Mouse (Mus musculus) forebrain, embryonic 11.5 days (tissue): ENCODE data around the gene Zbed5. TPM values are rescaled to one million over a fixed set of nuclear protein-coding genes. Genes with fewer than 3 reads are reported as not detected.
"Not testable (repeated sequence)": the region's sequence is repeated elsewhere in the genome, so short reads cannot be mapped to it uniquely, and the experiment has no call there.

Source experiments
- ATAC-seq: fragments of 200-750 bp; cut with Nextera tagmentation; replicated peaks from 2 replicates; pipeline ENCODE4 v1.8.0; 2017; ENCODE audit warnings: moderate TSS enrichment; ENCODE audit not compliant: low FRiP score
- DNase-seq: peaks from one replicate; pipeline ENCODE4 v3.0.0-alpha.2; 2017; ENCODE audit warnings: low spot score
- H3K27ac ChIP-seq: fragments of 300-500 bp; sonication (generic); 2 replicates; pipeline ENCODE4 v1.5.1; 2014; ENCODE audit warnings: low read depth, low read length
- H3K27me3 ChIP-seq: fragments of 300-500 bp; sonication (generic); 2 replicates; pipeline ENCODE4 v1.6.1; 2014; ENCODE audit warnings: mild to moderate bottlenecking, low read length, mixed read lengths; ENCODE audit not compliant: control insufficient read depth, insufficient read depth
- H3K36me3 ChIP-seq: fragments of 300-500 bp; sonication (generic); 2 replicates; pipeline ENCODE4 v1.6.1; 2014; ENCODE audit warnings: mild to moderate bottlenecking, low read length, moderate library complexity, mixed read lengths; ENCODE audit not compliant: control insufficient read depth, insufficient read depth
- H3K4me1 ChIP-seq: fragments of 300-500 bp; sonication (generic); replicated peaks from 2 replicates; pipeline ENCODE4 v1.6.1; 2014; ENCODE audit warnings: low read length, mixed read lengths; ENCODE audit not compliant: control insufficient read depth, insufficient read depth
- H3K4me2 ChIP-seq: fragments of 300-500 bp; sonication (generic); 2 replicates; pipeline ENCODE4 v1.6.1; 2014; ENCODE audit warnings: low read depth, mild to moderate bottlenecking, low read length, moderate library complexity, mixed read lengths; ENCODE audit not compliant: severe bottlenecking
- H3K4me3 ChIP-seq: fragments of 300-500 bp; sonication (generic); 2 replicates; pipeline ENCODE4 v1.5.1; 2014; ENCODE audit warnings: low read depth, low read length
- H3K9ac ChIP-seq: fragments of 300-500 bp; sonication (generic); 2 replicates; pipeline ENCODE4 v1.6.1; 2014; ENCODE audit warnings: low read length
- H3K9me3 ChIP-seq: fragments of 300-500 bp; sonication (generic); 2 replicates; pipeline ENCODE4 v1.6.1; 2016; ENCODE audit warnings: low read length, mixed read lengths; ENCODE audit not compliant: control insufficient read depth
- WGBS: fragments of 180-500 bp; shearing (Covaris S2); extraction: QIAGEN DNeasy Blood & Tissue Kit; methylation state at CpG from one replicate; pipeline ENCODE4 v1.1.7; 2014; 5-methylcytosine and 5-hydroxymethylcytosine counted together
- polyA plus RNA-seq: library from polyadenylated mRNA; unstranded; fragments of >200 nt; fragmentation: Nextera tagmentation; extraction: Ambion mirVana; gene quantifications from 2 replicates; pipeline ENCODE4 v1.2.1, GENCODE M21; 2014

Zbed5 gene
- polyA plus RNA-seq, 1 experiment from 2014 or later = 6.0 TPM

DNA sequence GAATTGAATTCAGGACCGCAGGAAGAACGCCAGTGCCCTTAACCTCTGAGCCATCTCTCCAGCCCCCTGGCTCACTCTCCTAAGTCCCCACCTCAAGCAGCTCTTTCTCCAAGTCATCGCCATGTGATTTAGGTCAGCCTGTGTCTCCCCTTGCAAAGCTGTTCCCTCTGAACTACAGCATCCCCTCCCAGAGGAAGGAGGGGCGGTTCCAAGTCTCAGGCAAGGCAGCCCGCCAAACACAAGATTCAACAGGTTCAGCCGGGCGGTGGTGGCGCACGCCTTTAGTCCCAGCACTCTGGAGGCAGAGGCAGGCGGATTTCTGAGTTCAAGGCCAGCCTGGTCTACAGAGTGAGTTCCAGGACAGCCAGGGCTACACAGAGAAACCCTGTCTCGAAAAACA, 20.0 kb downstream of the Zbed5 start:
- DNase-seq, H3K9me3 ChIP-seq, H3K27me3 ChIP-seq, H3K9ac ChIP-seq, H3K27ac ChIP-seq, H3K4me2 ChIP-seq, H3K4me3 ChIP-seq, ATAC-seq, H3K4me1 ChIP-seq, H3K36me3 ChIP-seq: not testable (repeated sequence)
- 85% methylated on average over 11 of the region's 11 CpGs for WGBS

DNA sequence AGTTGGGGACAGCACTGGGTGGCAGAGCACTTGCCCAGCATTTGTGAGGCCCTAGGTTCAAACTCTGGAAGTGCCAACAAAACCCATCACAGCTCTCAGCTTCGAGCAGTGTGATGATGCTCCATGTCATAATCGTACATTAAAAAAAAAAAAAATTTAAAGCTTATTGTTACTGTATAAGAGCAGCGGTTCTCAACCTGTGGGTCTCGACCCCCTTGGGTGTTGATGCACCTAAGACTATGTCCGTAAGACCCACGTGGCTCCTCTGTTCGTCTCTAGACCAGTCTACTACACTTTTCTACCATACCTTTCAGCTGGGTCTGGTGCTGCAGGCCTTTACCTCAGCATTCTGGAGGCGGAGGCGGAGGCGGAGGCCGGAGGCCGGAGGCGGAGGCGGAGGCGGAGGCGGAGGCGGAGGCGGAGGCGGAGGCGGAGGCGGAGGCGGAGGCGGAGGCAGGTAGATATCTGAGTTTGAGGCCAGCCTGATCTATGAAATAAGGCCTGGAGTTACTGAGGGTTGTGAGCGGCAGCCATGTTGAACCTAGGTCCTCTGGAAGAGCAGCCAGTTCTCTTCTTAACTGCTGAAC, 22.6 kb downstream of the Zbed5 start:
- no peak for ATAC-seq
- no peak overlapping the region for H3K9ac ChIP-seq
- H3K36me3 ChIP-seq = no peaks in the 10 kb centered on the region
- no peaks in the 10 kb centered on the region for H3K27me3 ChIP-seq
- H3K9me3 ChIP-seq = no peaks in the 10 kb centered on the region
- no peaks in the 10 kb centered on the region for H3K4me1 ChIP-seq
- no peak overlapping the region for H3K27ac ChIP-seq
- no peak overlapping the region for H3K4me2 ChIP-seq
- no peak overlapping the region for H3K4me3 ChIP-seq
- no peak for DNase-seq
- WGBS = 92% methylated on average over 24 of the region's 24 CpGs

DNA sequence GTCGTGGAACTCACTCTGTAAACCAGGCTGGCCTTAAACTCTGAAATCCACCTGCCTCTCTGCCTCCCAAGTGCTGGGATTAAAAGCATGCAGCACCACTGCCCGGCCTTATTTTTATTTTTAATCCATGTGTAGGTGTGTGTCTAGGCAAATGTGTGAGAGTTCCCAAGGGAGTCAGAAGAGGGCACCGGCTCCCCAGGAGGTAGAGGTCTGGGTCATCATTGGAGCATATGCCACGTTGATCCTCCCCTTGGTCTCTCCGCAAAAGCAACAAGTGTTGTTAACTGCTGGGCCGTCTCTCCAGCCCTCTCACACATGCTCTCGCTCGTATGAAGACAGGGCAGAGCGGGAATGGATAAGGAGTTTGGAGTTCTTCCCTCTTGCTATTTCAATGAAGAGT, 23.2 kb downstream of the Zbed5 start:
- H3K27ac ChIP-seq = no peak overlapping the region
- 88% methylated on average over 9 of the region's 9 CpGs for whole genome bisulfite sequencing
- no peaks in the 10 kb centered on the region for H3K27me3 ChIP-seq
- no peaks in the 10 kb centered on the region for H3K9me3 ChIP-seq
- ATAC-seq = no peak
- no peak overlapping the region for H3K4me2 ChIP-seq
- no peak overlapping the region for H3K9ac ChIP-seq
- H3K36me3 ChIP-seq = no peaks in the 10 kb centered on the region
- H3K4me1 ChIP-seq = no peaks in the 10 kb centered on the region
- no peak for DNase-seq
- H3K4me3 ChIP-seq = no peak overlapping the region

DNA sequence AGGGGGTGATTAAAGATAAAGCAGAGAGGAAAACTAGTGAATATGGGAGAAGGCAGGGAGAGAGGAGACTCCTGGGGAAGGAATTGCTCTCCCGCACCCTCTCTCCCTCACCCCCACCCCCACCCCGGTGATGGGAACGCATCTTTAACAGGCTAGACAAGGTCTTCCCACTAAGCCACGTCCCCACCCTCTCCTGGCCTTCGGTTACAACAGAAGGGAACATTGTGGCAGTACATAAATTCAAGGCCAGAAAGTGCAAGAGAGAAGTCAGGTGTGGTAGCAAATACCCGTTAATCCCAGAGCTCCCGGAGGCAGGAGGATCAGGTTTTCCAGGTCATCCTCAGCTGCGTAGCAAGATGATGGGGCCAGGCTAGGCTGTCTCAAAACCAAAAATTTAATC, 23.8 kb downstream of the Zbed5 start:
- WGBS = 73% methylated on average over 8 of the region's 8 CpGs

DNA sequence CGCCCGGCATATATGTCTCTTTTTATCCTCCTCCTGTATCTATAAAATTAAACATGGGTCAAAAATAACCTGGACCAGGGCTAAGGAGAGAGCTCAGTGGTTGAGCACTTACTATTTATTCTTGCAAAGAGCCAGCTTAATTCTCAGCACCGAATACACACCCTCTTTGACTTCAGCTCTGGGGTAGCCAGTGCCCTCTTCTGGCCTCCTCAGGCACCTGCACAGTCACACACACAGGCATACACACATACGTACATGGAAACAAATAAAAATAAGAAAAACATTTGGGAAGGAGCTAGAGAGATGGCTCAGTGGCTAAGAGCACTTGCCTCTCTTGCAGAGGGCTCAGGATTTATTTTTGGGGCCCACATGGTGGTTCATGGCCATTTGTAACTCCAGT, 26.4 kb downstream of the Zbed5 start:
- no peak overlapping the region for H3K4me2 ChIP-seq

More for the DNA sequence above, 23.8 kb downstream of the Zbed5 start:
- Histone ChIP-seq H3K27me3 (no peaks in the 10 kb centered on the region), H3K9me3 (no peaks in the 10 kb centered on the region), H3K4me3 (no peak overlapping the region), H3K36me3 (no peaks in the 10 kb centered on the region), H3K9ac (no peak overlapping the region), H3K27ac (no peak overlapping the region), H3K4me2 (no peak overlapping the region), H3K4me1 (no peaks in the 10 kb centered on the region)
- DNase-seq (no peak), ATAC-seq (no peak)

DNA sequence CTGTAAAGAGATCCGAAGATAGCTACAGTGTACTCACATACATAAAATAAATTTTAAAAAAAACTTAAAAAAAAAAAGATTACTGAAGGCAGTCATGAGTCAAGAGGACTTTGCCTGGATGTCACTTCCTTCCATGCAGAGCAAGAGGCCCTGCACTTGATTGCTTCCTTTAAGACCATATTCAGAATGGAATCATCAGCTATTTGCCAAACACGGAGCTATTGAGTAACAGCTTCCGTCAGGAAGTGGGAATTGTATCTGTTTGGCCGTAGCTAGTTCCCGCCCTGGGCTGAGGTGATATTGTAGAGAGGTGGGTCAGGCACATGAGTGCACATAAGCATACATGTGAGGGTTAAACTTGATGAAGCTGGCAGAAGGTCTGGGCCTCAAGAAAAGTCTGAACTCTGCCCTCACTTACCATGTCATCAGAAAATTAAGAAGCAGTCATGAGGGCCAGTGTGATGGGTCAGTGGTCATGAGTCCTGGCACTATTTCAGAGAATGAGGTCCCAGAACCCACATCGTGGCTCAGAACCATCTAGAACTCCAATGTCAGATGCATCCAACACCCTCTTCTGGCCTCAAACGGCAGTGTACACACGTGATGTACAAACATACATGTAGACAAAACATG, 29.4 kb downstream of the Zbed5 start:
- Histone ChIP-seq H3K9me3 (no peaks in the 10 kb centered on the region), H3K36me3 (no peaks in the 10 kb centered on the region), H3K4me2 (no peak overlapping the region), H3K27ac (no peak overlapping the region), H3K4me3 (no peak overlapping the region), H3K9ac (no peak overlapping the region), H3K4me1 (no peaks in the 10 kb centered on the region), H3K27me3 (no peaks in the 10 kb centered on the region)
- DNase-seq = no peak
- 93% methylated on average over 8 of the region's 8 CpGs for WGBS
- ATAC-seq = no peak

More for the DNA sequence above, 26.4 kb downstream of the Zbed5 start:
- no peaks in the 10 kb centered on the region for H3K27me3 ChIP-seq
- H3K9ac ChIP-seq = no peak overlapping the region
- H3K36me3 ChIP-seq = no peaks in the 10 kb centered on the region
- H3K27ac ChIP-seq = no peak overlapping the region
- ATAC-seq (no peak), DNase-seq (no peak)
- 94% methylated on average over 4 of the region's 4 CpGs for WGBS
- no peaks in the 10 kb centered on the region for H3K4me1 ChIP-seq
- no peak overlapping the region for H3K4me3 ChIP-seq
- H3K9me3 ChIP-seq = no peaks in the 10 kb centered on the region

DNA sequence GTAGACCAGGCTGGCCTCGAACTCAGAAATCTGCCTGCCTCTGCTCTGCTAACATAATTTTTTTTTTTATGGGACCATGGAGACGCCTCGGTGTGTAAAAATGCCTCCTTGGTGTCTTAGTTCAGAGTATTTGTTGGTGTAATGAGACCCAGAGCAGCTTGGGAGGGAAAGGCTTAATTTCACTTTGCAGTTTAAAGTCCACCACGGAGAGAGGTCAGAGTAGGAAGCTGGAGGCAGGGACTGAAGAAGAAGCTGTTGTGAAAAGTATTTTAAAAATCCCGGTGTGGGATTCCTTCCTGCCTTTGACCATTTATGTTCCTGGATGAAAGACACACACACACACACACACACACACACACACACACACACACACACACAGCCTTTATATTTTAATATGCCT, 30.4 kb downstream of the Zbed5 start:
- H3K27ac ChIP-seq = no peak overlapping the region
- ATAC-seq = no peak
- no peaks in the 10 kb centered on the region for H3K4me1 ChIP-seq
- no peaks in the 10 kb centered on the region for H3K9me3 ChIP-seq
- no peak overlapping the region for H3K9ac ChIP-seq
- DNase-seq = no peak
- no peak overlapping the region for H3K4me2 ChIP-seq
- no peaks in the 10 kb centered on the region for H3K27me3 ChIP-seq
- WGBS = 83% methylated on average over 5 of the region's 5 CpGs
- no peaks in the 10 kb centered on the region for H3K36me3 ChIP-seq
- H3K4me3 ChIP-seq = no peak overlapping the region

DNA sequence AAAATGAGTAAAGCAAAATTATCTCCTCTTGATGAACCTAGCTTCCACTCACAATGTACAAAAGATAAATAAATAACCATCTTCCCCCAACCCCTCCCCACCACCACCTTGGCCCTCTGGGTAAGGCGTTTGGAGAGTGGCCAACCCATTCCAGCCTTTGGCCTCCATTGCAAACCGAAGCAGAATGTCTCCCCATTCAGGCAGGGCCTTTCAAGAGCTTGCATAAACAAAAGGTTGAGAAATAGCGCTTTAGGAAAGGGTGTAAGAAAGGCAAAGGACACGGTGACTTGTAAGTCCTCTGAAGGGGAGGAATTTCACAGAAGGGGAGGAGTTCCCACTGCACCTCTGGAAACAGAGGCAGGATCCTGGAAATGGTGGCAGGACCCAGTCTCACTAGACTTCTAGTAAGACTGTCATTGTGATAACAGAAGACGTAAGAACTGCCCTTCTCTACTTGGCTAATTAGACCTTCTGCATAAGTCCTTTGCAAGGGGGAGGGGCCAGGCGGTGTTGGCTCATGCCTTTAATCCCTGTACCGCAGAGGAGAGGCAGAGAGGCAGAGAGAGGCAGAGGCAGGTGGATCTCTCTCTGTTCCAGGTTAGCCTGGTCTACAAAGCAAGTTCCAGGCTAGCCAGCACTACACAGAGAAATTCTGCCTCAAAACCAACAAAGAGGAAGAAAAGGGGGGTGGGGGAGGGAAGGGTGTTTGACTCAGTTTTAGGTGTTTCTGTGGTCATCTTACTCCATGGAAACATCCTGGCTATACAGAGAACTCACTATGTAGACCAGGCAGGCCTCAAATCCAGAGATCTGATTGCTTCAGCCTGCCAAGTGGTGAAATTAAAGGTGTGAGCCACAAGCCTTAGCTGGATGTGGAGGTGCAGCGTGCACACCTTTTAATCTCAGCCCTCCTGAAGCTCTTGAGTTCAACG, 34.7 kb downstream of the Zbed5 start:
- 49% methylated on average over 9 of the region's 9 CpGs for WGBS
- Histone ChIP-seq H3K9ac (no peak overlapping the region), H3K27ac (no peak overlapping the region), H3K9me3 (no peaks in the 10 kb centered on the region), H3K36me3 (no peaks in the 10 kb centered on the region), H3K4me1 (no peaks in the 10 kb centered on the region), H3K4me2 (no peak overlapping the region), H3K27me3 (no peaks in the 10 kb centered on the region), H3K4me3 (no peak overlapping the region)
- ATAC-seq = no peak
- DNase-seq = no peak
